Mouse (Mus musculus) hindbrain, embryonic 15.5 days (tissue): ENCODE data around the gene Psip1. TPM values are rescaled to one million over a fixed set of nuclear protein-coding genes. Genes with fewer than 3 reads are reported as not detected.
"Not testable (repeated sequence)": the region's sequence is repeated elsewhere in the genome, so short reads cannot be mapped to it uniquely, and the experiment has no call there.

Experiments
- ATAC-seq: fragments of 200-750 bp; cut with Nextera tagmentation; 2 replicates; pipeline ENCODE4 v1.8.0; 2017; ENCODE audit warnings: low read depth, moderate number of reproducible peaks, moderate TSS enrichment; ENCODE audit not compliant: low FRiP score
- H3K27ac ChIP-seq: fragments of 300-500 bp; sonication (generic); replicated peaks from 2 replicates; pipeline ENCODE4 v1.5.1; 2015; ENCODE audit warnings: mild to moderate bottlenecking, inconsistent platforms
- H3K27me3 ChIP-seq: fragments of 300-500 bp; sonication (generic); 2 replicates; pipeline ENCODE4 v1.6.1; 2015; ENCODE audit warnings: control low read depth, inconsistent platforms
- H3K36me3 ChIP-seq: fragments of 300-500 bp; sonication (generic); 2 replicates; pipeline ENCODE4 v1.6.1; 2015; ENCODE audit warnings: control low read depth, inconsistent platforms
- H3K4me1 ChIP-seq: fragments of 300-500 bp; sonication (generic); replicated peaks from 2 replicates; pipeline ENCODE4 v1.6.1; 2015; ENCODE audit warnings: control low read depth, inconsistent platforms
- H3K4me2 ChIP-seq: fragments of 300-500 bp; sonication (generic); 2 replicates; pipeline ENCODE4 v1.6.1; 2015; ENCODE audit warnings: moderate library complexity, mild to moderate bottlenecking, inconsistent platforms
- H3K4me3 ChIP-seq: fragments of 300-500 bp; sonication (generic); 2 replicates; pipeline ENCODE4 v1.5.1; 2015; ENCODE audit warnings: mild to moderate bottlenecking, inconsistent platforms
- H3K9ac ChIP-seq: fragments of 300-500 bp; sonication (generic); 2 replicates; pipeline ENCODE4 v1.6.1; 2015; ENCODE audit warnings: inconsistent platforms
- H3K9me3 ChIP-seq: fragments of 300-500 bp; sonication (generic); 2 replicates; pipeline ENCODE4 v1.6.1; 2016; ENCODE audit warnings: control low read depth, inconsistent platforms
- WGBS: fragments of 180-500 bp; shearing (Covaris S2); methylation state at CpG from one replicate; pipeline ENCODE4 v1.1.7; 2015; 5-methylcytosine and 5-hydroxymethylcytosine counted together
- polyA plus RNA-seq: library from polyadenylated mRNA; unstranded; fragments of >200 nt; fragmentation: Nextera tagmentation; extraction: Ambion mirVana; gene quantifications from 2 replicates; pipeline ENCODE4 v1.2.1, GENCODE M21; 2015

Gene Psip1
- polyA plus RNA-seq, 1 experiment from 2014 or later: 253 TPM

DNA sequence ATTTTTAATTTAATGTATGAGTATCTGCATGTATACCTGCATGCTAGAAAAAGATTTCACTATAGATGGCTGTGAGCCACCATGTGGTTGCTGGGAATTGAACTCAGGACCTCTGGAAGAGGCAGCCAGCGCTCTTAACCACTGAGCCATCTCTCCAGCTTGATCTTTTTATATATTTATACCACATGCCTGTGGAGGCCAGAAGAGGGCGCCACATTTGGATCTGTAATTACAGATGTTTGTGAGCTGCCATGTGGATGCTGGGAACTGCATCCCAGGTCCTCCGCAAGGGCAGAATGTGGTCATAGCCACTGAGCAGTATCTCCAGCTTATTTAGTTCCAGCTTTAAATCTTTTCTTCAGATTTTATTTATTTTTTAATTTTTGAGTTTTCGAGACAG, 34.0 kb upstream of the Psip1 start:
- H3K4me2 ChIP-seq: no peak overlapping the region
- no peak overlapping the region for H3K9ac ChIP-seq
- H3K4me3 ChIP-seq: no peak overlapping the region
- no peak overlapping the region for H3K27ac ChIP-seq
- H3K9me3 ChIP-seq: no peaks in the 10 kb centered on the region
- WGBS: 88% methylated on average over 4 of the region's 4 CpGs
- H3K36me3 ChIP-seq: no peaks in the 10 kb centered on the region
- H3K4me1 ChIP-seq: peaks cover 12% of the 10 kb centered on the region
- no peaks in the 10 kb centered on the region for H3K27me3 ChIP-seq
- no peak for ATAC-seq

DNA sequence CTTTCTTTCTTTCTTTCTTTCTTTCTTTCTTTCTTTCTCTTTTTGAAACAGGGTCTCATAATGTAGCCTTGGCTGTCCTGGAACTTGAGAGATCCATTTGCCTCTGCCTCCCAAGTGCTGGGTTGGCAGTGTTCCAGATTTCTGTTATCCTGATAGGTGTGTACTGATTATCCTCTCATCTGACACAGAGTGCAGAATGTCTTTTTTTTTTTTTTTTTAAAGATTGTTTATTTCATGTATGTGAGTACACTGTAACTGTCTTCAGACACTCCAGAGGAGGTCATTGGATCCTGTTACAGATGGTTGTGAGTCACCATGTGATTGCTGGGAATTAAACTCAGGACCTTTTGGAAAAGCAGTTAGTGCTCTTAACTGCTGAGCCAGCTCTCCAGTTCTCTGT, 33.5 kb upstream of the Psip1 start:
- Histone ChIP-seq H3K4me2 (no peak overlapping the region), H3K9ac (no peak overlapping the region), H3K27ac (no peak overlapping the region), H3K36me3 (no peaks in the 10 kb centered on the region), H3K4me3 (no peak overlapping the region), H3K27me3 (no peaks in the 10 kb centered on the region), H3K9me3 (no peaks in the 10 kb centered on the region), H3K4me1 (peaks cover 12% of the 10 kb centered on the region)
- no peak for ATAC-seq

DNA sequence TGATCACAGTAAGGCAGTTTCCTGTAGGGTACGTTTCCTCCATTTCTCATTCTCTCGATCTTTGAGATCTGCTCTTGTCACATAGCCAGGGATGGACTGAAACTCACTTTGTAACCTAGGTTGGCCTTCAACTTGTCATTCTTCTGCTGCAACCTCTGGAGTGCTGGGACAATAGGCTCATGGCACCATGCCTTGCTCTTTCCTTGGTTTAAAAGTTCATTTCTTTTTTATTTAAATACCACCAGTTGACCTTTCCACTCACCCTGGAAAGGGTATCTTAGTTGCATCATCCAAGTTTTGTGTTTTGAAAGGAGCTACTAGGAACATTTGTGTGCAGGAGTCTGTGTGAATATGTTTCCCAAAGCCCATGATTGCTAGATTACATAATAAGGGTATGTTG, 32.9 kb upstream of the Psip1 start:
- H3K27ac ChIP-seq: no peak overlapping the region
- no peak for ATAC-seq
- H3K36me3 ChIP-seq: no peaks in the 10 kb centered on the region
- no peak overlapping the region for H3K4me2 ChIP-seq
- H3K4me3 ChIP-seq: no peak overlapping the region
- H3K9me3 ChIP-seq: no peaks in the 10 kb centered on the region
- H3K4me1 ChIP-seq: peaks cover 7% of the 10 kb centered on the region
- no peak overlapping the region for H3K9ac ChIP-seq
- WGBS: 54% methylated on average over 2 of the region's 2 CpGs
- no peaks in the 10 kb centered on the region for H3K27me3 ChIP-seq

DNA sequence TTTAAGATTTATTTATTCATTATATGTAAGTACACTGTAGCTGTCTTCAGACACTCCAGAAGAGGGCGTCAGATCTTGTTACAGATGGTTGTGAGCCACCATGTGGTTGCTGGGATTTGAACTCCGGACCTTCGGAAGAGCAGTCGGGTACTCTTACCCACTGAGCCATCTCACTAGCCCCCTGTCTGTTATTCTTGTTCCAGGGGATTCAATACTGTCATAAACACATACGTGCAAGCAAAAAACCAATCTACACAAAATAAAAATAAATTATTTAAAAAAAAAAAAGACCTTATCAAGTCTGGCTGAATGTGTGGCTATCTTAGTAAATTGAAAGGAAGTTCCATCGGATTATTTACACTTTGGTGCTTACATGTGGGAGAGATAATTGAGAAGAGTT, 29.9 kb upstream of the Psip1 start:
- 97% methylated on average over 5 of the region's 6 CpGs for WGBS
- H3K27me3 ChIP-seq, H3K9me3 ChIP-seq, ATAC-seq, H3K27ac ChIP-seq, H3K4me2 ChIP-seq, H3K4me3 ChIP-seq, H3K9ac ChIP-seq, H3K36me3 ChIP-seq, H3K4me1 ChIP-seq: not testable (repeated sequence)

DNA sequence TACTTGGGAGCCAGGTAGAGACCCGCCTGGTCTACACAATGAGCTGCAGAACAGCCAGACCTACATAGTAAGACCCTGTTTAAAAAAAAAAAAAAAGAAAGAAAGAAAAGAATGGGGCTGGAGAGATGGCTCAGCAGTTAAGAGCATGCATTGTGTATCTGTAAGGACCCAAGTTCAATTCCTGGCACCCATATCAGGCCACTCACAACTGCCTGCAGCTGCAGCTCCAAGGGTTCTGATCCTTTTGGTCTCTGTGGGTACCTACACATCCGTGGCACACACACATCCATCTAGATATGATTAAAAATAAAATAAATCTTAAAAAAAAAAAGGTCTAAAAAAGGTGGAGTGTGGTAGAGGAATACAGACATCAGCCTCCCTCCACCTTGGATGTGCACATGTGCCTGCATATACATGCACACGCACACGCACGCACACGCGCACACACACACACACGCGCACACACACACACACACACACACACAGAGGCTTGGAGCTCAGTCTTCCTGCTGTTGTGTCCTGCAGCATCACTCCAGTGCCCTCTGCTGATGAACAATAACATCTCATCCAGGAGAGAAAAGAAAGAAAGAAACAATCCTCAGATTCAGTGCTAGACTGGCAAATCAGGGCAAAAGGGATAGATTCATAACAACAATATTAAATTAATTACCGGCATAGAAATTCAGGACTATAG, 28.9 kb upstream of the Psip1 start:
- H3K4me1 ChIP-seq: no peaks in the 10 kb centered on the region
- H3K9me3 ChIP-seq: no peaks in the 10 kb centered on the region
- no peak overlapping the region for H3K9ac ChIP-seq
- no peak overlapping the region for H3K4me2 ChIP-seq
- no peak overlapping the region for H3K27ac ChIP-seq
- WGBS: 87% methylated on average over 10 of the region's 10 CpGs
- H3K27me3 ChIP-seq: no peaks in the 10 kb centered on the region
- peak; percentile 69; the same call in 1 of the 2 replicates for ATAC-seq
- H3K36me3 ChIP-seq: no peaks in the 10 kb centered on the region
- H3K4me3 ChIP-seq: no peak overlapping the region

DNA sequence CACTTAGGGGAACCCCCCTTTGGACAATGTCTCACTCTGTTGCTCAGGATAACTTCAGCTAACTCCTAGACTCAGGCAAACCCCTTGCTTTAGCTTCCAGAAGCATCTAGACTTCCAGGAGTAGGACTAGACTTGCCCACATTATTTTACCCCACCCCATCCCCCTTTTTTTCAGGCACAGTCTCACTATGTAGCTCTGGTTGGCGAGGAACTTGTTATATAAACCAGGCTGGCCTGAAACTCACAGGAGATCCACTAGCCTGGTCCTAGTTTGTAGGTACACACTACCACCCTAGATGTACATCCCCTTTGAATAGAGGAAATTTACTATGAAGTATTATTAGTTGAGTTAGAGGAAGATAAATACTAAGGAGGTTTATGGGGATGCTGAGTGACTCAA, 27.9 kb upstream of the Psip1 start:
- Histone ChIP-seq H3K27ac (no peak overlapping the region), H3K4me2 (no peak overlapping the region), H3K36me3 (no peaks in the 10 kb centered on the region), H3K9ac (no peak overlapping the region), H3K9me3 (no peaks in the 10 kb centered on the region), H3K27me3 (no peaks in the 10 kb centered on the region), H3K4me3 (no peak overlapping the region), H3K4me1 (no peaks in the 10 kb centered on the region)
- WGBS: 94% methylated on average over 1 of the region's 1 CpGs
- ATAC-seq: no peak

DNA sequence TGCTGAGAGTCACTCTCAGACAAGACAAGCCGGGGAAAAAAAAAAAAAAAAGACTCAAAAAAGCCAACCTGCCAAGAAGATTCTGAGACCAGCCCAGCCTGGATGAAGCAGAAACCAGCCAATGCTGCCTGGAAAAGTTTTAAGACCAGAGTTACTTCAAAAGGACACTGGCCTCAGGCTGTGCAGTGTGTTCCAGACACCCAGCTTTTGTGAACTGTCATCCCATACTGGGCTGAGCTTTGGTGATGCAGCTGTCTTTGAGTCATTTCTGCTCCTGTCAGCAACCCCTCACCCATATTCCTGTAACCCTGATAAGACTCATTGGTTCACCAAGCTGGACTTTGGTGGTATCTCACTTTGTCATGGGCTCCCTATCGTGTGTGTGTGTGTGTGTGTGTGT, 26.4 kb upstream of the Psip1 start:
- H3K9ac ChIP-seq: no peak overlapping the region
- no peaks in the 10 kb centered on the region for H3K27me3 ChIP-seq
- 70% methylated on average over 2 of the region's 2 CpGs for WGBS
- H3K4me1 ChIP-seq: no peaks in the 10 kb centered on the region
- H3K36me3 ChIP-seq: no peaks in the 10 kb centered on the region
- no peak overlapping the region for H3K4me3 ChIP-seq
- no peak for ATAC-seq
- no peak overlapping the region for H3K27ac ChIP-seq
- H3K9me3 ChIP-seq: no peaks in the 10 kb centered on the region
- no peak overlapping the region for H3K4me2 ChIP-seq

DNA sequence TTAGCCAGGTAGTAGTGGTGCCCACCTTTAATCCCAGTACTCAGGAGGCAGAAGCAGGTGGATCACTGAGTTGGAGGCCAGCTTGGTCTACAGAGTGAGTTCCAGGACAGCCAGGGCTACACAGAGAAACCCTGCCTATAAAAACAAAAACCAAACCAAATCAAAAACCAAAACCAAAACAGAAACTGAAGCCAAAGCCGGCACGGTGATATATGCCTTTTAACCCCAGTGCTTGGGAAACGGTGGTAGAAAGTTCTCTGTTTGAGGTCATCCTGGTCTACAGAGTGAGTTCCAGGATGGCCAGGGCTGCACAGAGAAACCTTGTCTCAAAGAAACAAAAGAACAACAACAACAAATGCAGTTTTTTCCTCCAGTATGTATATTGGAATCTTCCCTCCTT, 26.0 kb upstream of the Psip1 start:
- Histone ChIP-seq H3K9ac (no peak overlapping the region), H3K9me3 (no peaks in the 10 kb centered on the region), H3K36me3 (no peaks in the 10 kb centered on the region), H3K27me3 (no peaks in the 10 kb centered on the region), H3K4me1 (no peaks in the 10 kb centered on the region), H3K27ac (no peak overlapping the region), H3K4me3 (no peak overlapping the region), H3K4me2 (no peak overlapping the region)
- no peak for ATAC-seq
- WGBS: 94% methylated on average over 3 of the region's 3 CpGs

DNA sequence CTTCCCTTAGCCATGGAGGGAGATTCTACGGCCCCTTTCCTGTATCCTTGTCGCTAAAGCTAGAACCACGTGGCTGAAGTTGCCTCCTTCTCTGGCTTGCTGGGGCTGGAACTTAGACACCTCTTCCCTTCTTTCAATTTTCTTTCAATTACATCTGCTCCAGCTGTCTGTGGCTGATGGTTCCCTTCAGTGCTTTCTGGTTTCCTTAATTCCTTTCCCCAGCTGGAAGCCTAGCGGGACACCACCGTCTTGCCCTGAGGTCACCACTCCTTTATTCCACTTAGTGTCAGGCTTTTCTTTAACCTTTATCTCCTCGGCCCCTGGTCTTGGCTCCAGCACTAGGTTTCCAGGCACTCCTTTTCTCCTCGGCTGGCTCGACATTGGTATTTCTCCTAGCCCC, 24.8 kb upstream of the Psip1 start:
- Histone ChIP-seq H3K36me3 (no peaks in the 10 kb centered on the region), H3K27ac (no peak overlapping the region), H3K4me1 (no peaks in the 10 kb centered on the region), H3K9me3 (no peaks in the 10 kb centered on the region), H3K27me3 (no peaks in the 10 kb centered on the region), H3K4me3 (no peak overlapping the region), H3K4me2 (no peak overlapping the region), H3K9ac (no peak overlapping the region)
- whole genome bisulfite sequencing: 41% methylated on average over 8 of the region's 8 CpGs
- no peak for ATAC-seq

DNA sequence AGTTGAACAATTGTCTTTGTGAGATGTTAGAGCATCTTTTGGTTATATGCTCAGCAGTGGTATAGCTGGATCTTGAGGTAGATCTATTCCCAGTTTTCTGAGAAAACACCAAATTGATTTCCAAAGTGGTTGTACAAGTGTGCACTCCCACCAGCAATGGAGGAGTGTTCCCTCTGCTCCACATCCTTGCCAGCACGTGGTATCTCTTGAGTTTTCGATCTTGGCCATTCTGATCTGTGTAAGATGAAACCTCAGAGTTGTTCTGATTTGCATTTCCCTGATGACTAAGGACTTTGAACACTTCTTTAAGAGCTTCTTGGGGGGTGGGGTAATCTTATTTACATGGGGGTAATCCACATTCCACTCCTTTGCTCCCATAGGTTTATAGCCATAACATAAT, 23.3 kb upstream of the Psip1 start:
- H3K27ac ChIP-seq: no peak overlapping the region
- no peaks in the 10 kb centered on the region for H3K4me1 ChIP-seq
- no peak for ATAC-seq
- H3K9me3 ChIP-seq: no peaks in the 10 kb centered on the region
- 66% methylated on average over 2 of the region's 2 CpGs for WGBS
- no peak overlapping the region for H3K9ac ChIP-seq
- no peak overlapping the region for H3K4me2 ChIP-seq
- H3K36me3 ChIP-seq: no peaks in the 10 kb centered on the region
- no peak overlapping the region for H3K4me3 ChIP-seq
- no peaks in the 10 kb centered on the region for H3K27me3 ChIP-seq

DNA sequence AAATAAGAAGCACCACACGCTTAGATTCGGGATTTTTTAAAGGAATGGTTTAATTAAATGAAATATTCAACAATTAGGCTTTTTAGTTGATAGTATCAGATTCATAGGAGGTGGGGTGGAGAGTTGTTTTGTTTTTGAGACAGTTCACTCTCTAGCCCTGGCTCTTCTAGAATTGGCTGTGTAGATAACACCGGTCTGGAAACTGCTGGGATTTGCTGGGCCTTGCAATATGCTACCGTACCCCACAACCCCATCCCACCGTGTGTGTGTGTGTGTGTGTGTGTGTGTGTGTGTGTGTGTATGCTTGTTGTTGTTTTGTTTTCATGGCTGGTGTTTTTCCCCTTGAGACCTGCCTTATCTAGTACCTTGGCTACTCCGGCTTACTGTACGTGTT, 14.8 kb upstream of the Psip1 start:
- Histone ChIP-seq H3K27me3 (no peaks in the 10 kb centered on the region), H3K36me3 (no peaks in the 10 kb centered on the region), H3K4me2 (peak overlapping the region; percentile 61), H3K4me3 (peak overlapping the region; percentile 49), H3K4me1 (peaks cover 11% of the 10 kb centered on the region; the same call in 1 of the 2 replicates), H3K9me3 (no peaks in the 10 kb centered on the region), H3K9ac (peak overlapping the region; percentile 40; the same call in 1 of the 2 replicates), H3K27ac (peak overlapping the region; percentile 79; the same call in 1 of the 2 replicates)
- peak; percentile 68 for ATAC-seq
- WGBS: 31% methylated on average over 7 of the region's 7 CpGs

DNA sequence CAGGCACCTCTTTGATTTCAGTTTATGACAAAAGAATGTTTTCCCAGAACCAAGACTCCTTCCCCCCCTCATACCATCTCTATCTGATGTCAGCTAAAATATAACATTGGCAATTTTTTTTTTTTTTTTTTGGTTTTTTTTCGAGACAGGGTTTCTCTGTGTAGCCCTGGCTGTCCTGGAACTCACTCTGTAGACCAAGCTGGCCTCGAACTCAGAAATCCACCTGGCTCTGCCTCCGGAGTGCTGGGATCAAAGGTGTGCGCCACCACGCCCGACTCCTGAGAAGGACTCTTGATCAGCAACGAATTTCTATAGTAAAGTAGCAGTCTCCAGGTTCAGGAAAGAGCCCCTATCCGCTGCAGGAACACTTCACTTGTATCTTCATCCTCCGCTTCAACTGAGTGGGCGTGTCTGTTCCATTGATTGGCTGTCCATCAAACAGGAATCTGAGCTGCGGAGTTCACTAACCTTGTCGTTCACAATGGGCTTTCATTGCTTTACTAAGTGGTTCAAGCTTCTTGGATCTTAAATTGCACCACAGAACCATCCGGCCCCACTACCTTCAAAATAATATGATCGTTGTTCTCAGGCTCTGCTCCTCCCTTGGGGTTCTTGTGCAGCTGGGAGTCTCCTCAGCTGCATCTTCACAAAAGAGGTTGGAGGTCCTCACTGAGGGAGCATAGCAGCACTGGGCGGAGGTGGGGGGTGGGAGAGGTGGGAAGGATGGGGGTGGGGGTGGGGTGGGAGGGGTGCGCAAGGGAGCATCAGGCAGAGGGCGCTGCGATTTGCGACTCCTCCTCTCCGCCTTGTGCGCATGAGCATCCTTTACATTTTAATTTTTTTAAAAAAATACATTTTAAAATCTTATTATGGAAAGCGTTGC, 14.1 kb upstream of the Psip1 start:
- peaks cover 11% of the 10 kb centered on the region; the same call in 1 of the 2 replicates for H3K4me1 ChIP-seq
- H3K9me3 ChIP-seq: no peaks in the 10 kb centered on the region
- H3K27ac ChIP-seq: peak overlapping the region; percentile 79
- ATAC-seq: peak; percentile 86
- peak overlapping the region; percentile 49 for H3K4me3 ChIP-seq
- H3K27me3 ChIP-seq: no peaks in the 10 kb centered on the region
- H3K4me2 ChIP-seq: peak overlapping the region; percentile 61
- no peaks in the 10 kb centered on the region for H3K36me3 ChIP-seq
- WGBS: 6% methylated on average over 22 of the region's 22 CpGs
- H3K9ac ChIP-seq: peak overlapping the region; percentile 40; the same call in 1 of the 2 replicates
